Mouse (Mus musculus): ENCODE data around the gene Hspa1a.
A peak's percentile ranks its signal among the peaks of the same experiment; 100 is the strongest.
"Not testable (repeated sequence)": the region's sequence is repeated elsewhere in the genome, so short reads cannot be mapped to it uniquely, and the experiment has no call there.

The Hspa1a gene

DNA sequence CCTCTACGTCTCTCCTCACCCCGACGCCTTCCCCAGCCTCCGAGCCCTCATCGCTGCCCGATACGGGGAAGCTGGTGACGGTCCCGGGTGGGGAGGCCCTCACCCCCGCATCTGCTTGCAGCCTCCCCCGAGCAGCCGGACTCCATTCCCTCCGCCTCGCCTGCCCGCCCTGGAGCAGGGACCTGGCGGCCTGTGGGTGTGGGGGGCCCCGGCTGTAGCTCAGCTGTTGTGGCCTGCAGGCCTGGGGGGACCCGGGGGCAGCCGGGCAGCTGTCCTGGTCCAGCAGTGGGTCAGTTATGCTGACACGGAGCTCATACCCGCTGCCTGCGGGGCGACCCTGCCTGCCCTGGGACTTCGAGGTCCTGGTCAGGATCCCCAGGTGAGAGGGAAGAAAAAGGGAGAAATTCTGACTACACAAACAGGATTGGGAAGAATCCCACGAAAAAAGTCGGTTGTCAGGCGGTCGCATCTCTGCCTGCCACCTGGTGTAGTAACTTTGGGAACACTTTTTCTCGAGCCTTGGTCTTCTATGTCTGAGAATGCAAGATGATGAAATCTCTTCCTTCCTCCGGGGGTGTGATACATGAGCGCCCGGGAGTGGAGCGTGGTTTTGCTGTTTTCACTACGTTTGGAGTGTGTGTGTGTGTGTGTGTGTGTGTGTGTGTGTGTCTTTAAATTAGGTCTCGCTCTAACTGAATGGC is 29.6 kb upstream of the Hspa1a start:
- DNase-seq (ENCODE audit: low read depth, low spot score), result no peak

DNA sequence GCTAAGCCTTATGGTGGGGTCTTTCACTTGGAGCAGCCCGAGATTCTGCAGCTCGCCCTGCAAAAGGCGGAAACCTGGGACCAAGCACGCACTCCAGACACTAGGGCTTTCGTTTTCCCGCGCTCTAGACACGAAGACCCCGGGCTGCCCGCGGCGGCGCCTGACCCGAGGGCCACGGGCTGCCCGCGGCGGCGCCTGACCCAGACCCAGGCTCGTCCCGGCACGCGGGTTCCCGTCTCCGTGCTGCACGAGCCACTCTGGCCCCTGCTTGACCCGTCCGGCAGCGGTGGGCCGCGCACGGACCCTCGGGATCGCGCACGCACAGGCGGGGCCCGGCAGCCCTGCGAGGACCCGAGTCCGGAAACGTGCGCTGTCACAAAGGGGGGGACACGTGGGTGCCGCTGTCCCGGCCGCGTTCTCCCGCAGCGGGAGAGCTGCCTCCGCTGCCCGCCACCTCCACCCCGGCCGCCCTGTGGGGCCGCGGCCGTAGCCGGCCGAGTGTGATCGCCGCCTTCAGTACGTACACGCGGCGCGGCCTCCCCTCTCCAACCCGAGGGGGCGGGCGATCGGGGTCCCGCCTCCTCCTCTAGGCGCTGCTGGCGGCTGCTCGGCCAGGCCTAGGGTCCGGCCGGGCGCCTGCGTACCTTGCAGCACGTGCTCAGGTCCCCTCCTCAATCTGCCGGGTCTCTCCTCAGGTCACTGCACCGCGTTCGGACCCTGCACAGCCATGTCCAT is 28.9 kb upstream of the Hspa1a start, which contains the start of gene Vars:
Gene Vars, plus strand, starts transcription at position 271 of the 735 bp plus-strand sequence.
- DNase-seq (ENCODE audit: low read depth, low spot score), result peak; percentile 74

DNA sequence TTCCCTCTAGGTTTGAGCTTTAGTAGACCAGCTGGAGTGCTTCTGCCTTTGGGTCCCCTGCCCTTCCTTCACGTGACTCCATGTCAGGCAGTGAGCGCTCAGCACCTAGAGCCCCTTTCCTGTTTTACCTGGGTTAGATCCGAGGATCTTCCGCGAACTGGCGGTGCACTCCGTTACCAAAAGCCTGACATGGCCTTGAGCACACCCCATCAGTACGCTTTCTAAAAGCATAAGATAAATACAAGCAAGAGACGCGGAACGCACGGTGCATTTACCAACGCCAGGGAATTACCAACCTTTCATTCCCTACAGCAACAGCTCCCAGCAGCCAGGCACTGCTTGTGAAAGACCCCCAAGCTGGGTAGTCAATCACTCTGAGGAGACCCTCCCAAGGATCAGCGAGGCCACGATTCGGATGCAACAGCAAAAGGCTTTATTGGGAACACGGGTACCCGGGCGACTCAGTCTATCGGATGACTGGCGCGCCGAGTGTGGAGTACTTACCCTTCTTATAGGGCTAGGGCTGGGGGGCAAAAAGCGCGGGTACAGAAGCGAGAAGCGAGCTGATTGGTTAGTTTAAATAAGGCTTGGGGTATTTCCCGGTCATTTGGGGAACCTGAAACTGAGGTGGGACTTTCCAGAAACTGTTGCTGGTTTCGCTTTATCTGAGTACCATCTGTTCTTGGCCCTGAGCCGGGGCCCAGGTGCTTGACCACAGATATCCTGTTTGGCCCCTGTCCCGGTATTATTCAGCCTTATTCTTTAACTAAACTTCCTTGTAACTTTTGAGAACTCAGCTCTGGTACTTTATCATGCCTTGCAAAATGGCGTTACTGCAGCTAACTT is 28.1 kb upstream of the Hspa1a start:
- not testable (repeated sequence) for DNase-seq (ENCODE audit: low read depth, low spot score)

DNA sequence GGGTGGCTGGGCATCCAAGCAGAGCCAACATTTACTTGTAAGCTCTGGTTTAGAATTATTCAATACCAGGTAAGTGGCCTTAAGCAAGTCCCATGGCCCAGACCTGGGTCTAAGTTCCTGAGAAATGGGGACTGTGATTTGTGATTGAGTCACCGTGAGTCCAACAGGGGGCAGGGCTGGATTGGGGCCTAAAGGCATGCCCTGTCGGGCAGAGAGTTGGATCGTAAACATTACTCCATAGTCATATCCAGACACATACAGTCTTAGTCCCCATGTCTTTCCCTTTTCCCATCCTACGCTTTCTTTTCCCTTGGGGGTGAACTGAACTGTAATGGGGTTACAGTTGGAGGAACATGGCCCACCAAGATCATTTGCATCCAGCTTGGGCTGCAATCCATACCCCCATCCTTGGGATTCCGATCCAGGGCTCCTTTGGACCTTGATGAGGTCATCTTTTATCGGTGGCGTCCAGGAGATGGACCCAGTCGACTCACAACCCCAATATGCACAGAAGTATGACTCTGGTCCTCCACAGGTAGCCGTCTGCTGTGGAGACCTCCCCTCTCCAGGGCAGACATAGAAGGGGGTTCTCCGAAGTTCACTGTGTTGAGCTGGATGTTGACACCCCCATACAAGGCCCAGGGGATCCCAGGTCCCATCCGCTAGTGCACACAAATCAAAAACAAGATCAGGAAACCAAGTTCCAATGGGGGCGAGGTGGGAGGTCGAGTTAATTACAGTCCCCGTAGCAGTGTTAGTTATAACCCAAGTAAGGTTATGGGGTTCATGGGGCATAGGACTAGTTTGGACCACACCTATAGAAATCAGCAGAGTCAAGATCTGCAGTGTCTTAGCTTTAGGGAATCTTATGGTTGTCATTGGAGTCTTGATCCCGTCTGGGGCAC is 26.8 kb upstream of the Hspa1a start:
- no peak for DNase-seq (ENCODE audit: low read depth, low spot score)

- DNase-seq (ENCODE audit: low read depth, low spot score), result no peak
Measured at GRCm38 (mm10) chr17:34997142-34997483, 25.2 kb upstream of the Hspa1a start.

- DNase-seq (ENCODE audit: low read depth, low spot score), result no peak
Measured at GRCm38 (mm10) chr17:34996411-34997141, 24.6 kb upstream of the Hspa1a start.

DNA sequence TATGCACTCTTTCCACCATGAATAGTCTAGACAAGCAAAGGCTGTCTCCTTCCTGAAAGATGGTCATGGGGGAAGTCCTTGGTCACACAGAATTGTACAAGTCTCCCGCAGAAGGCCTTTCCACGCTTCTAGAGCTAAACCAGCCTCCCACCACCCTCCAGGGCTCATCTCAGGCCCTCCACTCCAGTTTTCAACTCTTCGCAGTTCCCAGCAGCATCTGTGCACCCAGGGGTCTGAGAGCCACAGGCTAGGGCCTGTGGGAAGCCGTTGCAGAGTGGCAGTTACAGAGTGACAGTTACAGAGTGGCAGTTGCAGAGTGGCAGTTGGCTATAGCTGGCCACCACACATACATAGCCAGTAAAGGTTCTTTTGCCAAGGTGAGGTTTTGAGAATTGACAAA is 24.0 kb upstream of the Hspa1a start:
- not testable (repeated sequence) for DNase-seq (ENCODE audit: low read depth, low spot score)

DNA sequence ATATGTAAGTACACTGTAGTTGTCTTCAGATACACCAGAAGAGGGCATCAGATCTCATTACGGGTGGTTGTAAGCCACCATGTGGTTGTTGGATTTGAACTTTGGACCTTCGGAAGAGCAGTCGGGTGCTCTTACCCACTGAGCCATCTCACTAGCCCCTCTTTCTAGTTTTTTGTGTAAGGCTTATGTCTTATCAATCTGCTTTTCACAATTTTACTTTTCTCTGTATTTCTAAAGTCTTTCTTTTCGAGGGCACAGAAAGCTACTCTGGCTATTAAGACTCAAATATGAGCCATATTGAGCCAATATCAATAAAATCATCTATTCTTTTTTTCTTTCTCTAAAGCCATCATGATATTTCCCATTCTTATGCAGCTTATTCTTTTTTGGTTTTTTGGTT is 23.2 kb upstream of the Hspa1a start:
- DNase-seq (ENCODE audit: low read depth, low spot score), result not testable (repeated sequence)

DNA sequence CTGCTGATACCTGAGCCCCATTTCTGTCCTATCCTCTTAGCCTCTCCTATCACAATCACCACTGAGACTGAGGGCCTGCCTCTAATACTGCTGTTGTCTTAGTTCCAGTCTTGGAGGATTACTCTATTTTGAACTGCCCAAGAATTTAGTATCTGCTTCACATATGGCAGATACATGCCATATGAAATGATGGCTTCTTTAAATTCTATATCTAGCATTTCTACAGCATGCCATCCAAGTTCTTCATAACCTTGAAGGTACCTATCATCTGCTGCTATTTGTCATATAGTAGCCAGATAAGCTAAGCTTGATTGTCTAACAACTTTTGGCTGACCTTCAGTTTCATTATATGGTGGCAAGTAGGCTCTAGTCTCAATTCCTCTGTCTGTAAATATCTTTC is 22.8 kb upstream of the Hspa1a start:
- no peak for DNase-seq (ENCODE audit: low read depth, low spot score)

DNA sequence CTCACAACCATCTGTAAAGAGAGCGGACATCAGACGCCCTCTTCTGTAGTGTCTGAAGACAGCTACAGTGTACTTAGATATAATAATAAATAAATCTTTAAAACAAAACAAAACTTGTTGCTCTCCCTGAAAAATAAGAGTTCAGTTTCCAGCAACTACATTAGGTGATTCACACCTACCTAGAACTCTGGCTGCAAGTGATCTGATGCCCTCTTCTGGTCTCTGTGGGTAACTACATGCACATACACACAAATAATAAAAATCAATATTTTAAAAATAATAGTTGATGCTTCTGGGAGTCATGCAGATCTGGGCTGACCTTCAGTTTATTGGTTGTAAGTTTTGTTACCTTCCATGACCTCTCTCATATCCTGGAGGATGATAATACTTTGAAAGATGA is 12.3 kb upstream of the Hspa1a start:
- DNase-seq (ENCODE audit: low read depth, low spot score), result no peak

DNA sequence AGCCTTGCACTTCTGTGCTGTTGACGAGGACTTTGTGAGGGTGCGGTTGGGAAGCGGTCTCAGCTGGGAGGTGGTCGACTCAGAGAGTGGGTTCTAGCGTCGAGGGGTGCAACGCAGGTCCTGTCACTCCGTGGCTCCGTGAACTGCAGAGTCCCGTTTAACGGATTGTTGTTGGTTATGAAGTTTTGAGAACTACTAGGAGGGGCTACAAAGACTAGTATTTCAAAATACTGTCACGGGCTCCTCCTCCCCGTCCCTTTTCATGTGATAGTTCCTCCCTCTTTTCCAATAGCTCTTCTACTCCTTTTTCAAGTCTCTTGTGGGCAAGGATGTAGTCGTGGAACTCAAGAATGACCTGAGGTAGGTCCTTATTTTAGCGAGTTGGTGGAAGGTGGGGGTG is 10.4 kb upstream of the Hspa1a start:
- DNase-seq (ENCODE audit: low read depth, low spot score), result no peak

DNA sequence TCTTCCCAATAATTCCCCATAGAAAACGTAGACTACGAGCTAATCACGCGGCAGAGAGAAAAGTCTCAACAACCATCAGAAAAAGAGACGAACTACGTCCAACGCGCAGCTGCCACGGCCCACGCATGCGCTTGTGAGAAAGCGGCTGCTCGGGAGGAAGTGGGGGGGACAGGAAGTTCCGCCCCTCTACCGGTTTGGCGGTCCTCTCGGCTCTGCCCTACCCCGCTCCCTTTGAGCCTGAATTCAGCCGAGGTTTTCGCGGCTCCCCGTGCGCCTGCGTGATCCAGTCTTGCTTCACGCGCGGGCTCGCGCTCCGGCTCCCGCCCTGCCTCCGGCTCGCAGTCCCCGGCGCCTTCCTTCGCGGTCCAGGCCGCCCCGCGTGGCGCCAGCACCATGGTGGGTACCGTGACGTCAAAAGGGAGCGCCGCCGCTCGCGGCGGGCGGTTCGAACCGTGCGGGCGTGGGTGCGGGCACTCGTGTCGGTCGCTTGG is 9.8 kb upstream of the Hspa1a start, which contains the start of gene Lsm2:
Gene Lsm2, plus strand, starts transcription at position 173 of the 491 bp plus-strand sequence.
- peak; percentile 78 for DNase-seq (ENCODE audit: low read depth, low spot score)

GRCm38 (mm10) chr17:34980655-34981054 is 8.7 kb upstream of the Hspa1a start:
- DNase-seq (ENCODE audit: low read depth, low spot score), result no peak

GRCm38 (mm10) chr17:34979631-34980030 is 7.7 kb upstream of the Hspa1a start:
- no peak for DNase-seq (ENCODE audit: low read depth, low spot score)

DNA sequence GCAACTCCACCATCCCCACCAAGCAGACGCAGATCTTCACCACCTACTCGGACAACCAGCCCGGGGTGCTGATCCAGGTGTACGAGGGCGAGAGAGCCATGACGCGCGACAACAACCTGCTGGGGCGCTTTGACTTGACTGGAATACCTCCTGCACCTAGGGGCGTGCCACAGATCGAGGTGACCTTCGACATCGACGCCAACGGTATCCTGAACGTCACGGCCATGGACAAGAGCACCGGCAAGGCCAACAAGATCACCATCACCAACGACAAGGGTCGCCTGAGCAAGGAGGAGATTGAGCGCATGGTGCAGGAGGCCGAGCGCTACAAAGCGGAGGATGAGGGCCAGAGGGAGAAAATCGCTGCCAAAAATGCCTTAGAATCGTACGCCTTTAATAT is 6.3 kb upstream of the Hspa1a start:
- DNase-seq (ENCODE audit: low read depth, low spot score), result no peak

DNA sequence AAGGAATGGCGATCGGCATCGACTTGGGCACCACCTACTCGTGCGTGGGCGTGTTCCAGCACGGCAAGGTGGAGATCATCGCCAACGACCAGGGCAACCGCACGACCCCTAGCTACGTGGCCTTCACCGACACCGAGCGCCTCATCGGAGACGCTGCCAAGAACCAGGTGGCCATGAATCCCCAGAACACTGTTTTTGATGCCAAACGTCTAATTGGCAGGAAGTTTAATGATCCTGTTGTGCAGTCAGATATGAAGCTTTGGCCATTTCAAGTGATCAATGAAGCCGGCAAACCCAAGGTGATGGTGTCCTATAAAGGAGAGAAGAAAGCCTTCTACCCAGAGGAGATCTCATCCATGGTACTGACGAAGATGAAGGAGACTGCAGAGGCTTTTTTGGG is 5.0 kb upstream of the Hspa1a start:
- DNase-seq (ENCODE audit: low read depth, low spot score), result no peak

- no peak for DNase-seq (ENCODE audit: low read depth, low spot score)
Measured at GRCm38 (mm10) chr17:34975581-34976492, 3.9 kb upstream of the Hspa1a start.

DNA sequence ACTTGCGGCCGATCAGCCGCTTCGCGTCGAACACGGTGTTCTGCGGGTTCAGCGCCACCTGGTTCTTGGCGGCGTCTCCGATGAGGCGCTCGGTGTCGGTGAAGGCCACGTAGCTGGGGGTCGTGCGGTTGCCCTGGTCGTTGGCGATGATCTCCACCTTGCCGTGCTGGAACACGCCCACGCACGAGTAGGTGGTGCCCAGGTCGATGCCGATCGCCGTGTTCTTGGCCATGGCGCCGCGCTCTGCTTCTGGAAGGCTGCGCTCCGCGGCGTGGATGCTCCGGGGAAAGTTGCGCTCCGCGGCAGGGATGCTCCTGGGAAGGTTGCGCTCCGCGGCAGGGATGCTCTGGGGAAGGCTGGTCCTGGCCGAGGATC is 275 bp downstream of the Hspa1a start:
- not testable (repeated sequence) for DNase-seq (ENCODE audit: low read depth, low spot score)

DNA sequence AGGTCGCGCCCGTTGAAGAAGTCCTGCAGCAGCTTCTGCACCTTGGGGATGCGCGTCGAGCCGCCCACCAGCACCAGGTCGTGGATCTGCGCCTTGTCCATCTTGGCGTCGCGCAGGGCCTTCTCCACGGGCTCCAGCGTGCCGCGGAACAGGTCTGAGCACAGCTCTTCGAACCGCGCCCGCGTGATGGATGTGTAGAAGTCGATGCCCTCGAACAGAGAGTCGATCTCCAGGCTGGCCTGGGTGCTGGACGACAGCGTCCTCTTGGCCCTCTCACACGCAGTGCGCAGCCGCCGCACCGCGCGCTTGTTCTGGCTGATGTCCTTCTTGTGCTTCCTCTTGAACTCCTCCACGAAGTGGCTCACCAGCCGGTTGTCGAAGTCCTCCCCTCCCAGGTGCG is 1.1 kb downstream of the Hspa1a start:
- DNase-seq (ENCODE audit: low read depth, low spot score), result not testable (repeated sequence)
